Comparison of ENCODE assay signal across 10 mouse cellular contexts in genomic region chr6:83779026-83779425, GRCm38 (mm10). TPM values are rescaled to one million over a fixed set of nuclear protein-coding genes. Genes with fewer than 3 reads are reported as not detected.
DNase-seq lines count a peak whose midpoint lies in the region; ATAC-seq lines count a peak whose summit lies in the region.
"Had no signal": no experiment of that assay in that cellular context is flagged by ENCODE, and none has a peak within 500 bp of the region (broad histone marks: within the 10 kb centered on the region; RNA-seq: fewer than 3 reads in every experiment).

No protein-coding gene starts in this region.

- ATAC-seq in megakaryocyte, adult 5-6 weeks (ENCODE audit: poor library complexity, severe bottlenecking): peak; percentile 48

- no peak overlapping the region for H3K4me3 ChIP-seq in heart, embryonic 10.5 days
- H3K4me3 ChIP-seq: limb, embryonic 12.5 days; stomach, embryonic 15.5 days had no signal

- no peak overlapping the region for H3K27ac ChIP-seq in heart, embryonic 10.5 days
- H3K27ac ChIP-seq: limb, embryonic 12.5 days; stomach, embryonic 15.5 days had no signal

- H3K9me3 ChIP-seq in heart, embryonic 10.5 days: no peaks in the 10 kb centered on the region
- H3K9me3 ChIP-seq: limb, embryonic 12.5 days; stomach, embryonic 15.5 days had no signal

- no peaks in the 10 kb centered on the region for H3K27me3 ChIP-seq in heart, embryonic 10.5 days (ENCODE audit: insufficient read depth, poor library complexity, severe bottlenecking)
- H3K27me3 ChIP-seq: limb, embryonic 12.5 days; stomach, embryonic 15.5 days had no signal

- H3K4me1 ChIP-seq in heart, embryonic 10.5 days: peaks cover 10% of the 10 kb centered on the region

- WGBS in heart, embryonic 10.5 days: 6% methylated on average over 5 of the region's 5 CpGs

- peak; percentile 60 for DNase-seq in heart, adult 8-10 months (ENCODE audit: low spot score)
- no peak for DNase-seq in heart, embryonic 10.5 days (ENCODE audit: low spot score)
- peak; percentile 82 for DNase-seq in 3T3-L1 (ENCODE audit: low read depth, low spot score)
- DNase-seq in Muller cell, postnatal 12 days (ENCODE audit: inconsistent ontology term): peak; percentile 41
- peak; percentile 70 to 75 for DNase-seq in cerebellum, postnatal 10 days
- peak; percentile 78 for DNase-seq in induced T-regulatory cell, adult 2 months (ENCODE audit: low read depth)
- peak; percentile 48 to 59 for DNase-seq in thymus, postnatal 36 days

- H3K36me3 ChIP-seq in heart, embryonic 10.5 days: no peaks in the 10 kb centered on the region
- H3K36me3 ChIP-seq: limb, embryonic 12.5 days; stomach, embryonic 15.5 days had no signal

RNA-seq across cellular contexts. Expression of gene Tex261, which starts 3.4 kb away (rescaled TPM):
- 100 to 1,000 TPM in 2 of 4 experiments, 10 to 100 TPM in 2; 91.3 to 107 (median 97.8) TPM for total RNA-seq in heart, adult 8-10 months (2022)
- polyA plus RNA-seq in heart, embryonic 10.5 days (2016; fragmentation: Nextera tagmentation; extraction: Ambion mirVana): 82.4 and 88.7 TPM in 2 replicates
- 58.9 and 59.1 TPM in 2 replicates for total RNA-seq in megakaryocyte, adult 5-6 weeks (2015)
- total RNA-seq in megakaryocyte, adult 5-6 weeks (2017): 38.2 and 44.0 TPM in 2 replicates

RNA-seq across cellular contexts. Expression of gene Nagk, which starts 15.8 kb away (rescaled TPM):
- total RNA-seq in heart, adult 8-10 months (2022): 10 to 100 TPM; 19.9 to 25.3 (median 22.7) TPM
- polyA plus RNA-seq in heart, embryonic 10.5 days (2016; fragmentation: Nextera tagmentation; extraction: Ambion mirVana): 44.1 and 49.4 TPM in 2 replicates
- 31.7 and 34.7 TPM in 2 replicates for total RNA-seq in megakaryocyte, adult 5-6 weeks (2015)
- total RNA-seq in megakaryocyte, adult 5-6 weeks (2017): 24.5 and 28.3 TPM in 2 replicates

RNA-seq across cellular contexts. Expression of gene Ankrd53, which starts 16.6 kb away (rescaled TPM):
- total RNA-seq in heart, adult 8-10 months (2022): under 1 TPM in 1 of 4 experiments, not detected in 3; 0.22 TPM
- 0.09 and 0.10 TPM in 2 replicates for polyA plus RNA-seq in heart, embryonic 10.5 days (2016; fragmentation: Nextera tagmentation; extraction: Ambion mirVana)
- total RNA-seq in megakaryocyte, adult 5-6 weeks (2015): not detected in 2 replicates
- total RNA-seq in megakaryocyte, adult 5-6 weeks (2017): not detected in 2 replicates
- polyA plus RNA-seq: stomach, embryonic 15.5 days had no signal

RNA-seq across cellular contexts. Expression of gene Atp6v1b1, which starts 36.2 kb away (rescaled TPM):
- under 1 TPM in 1 of 4 experiments, not detected in 3; 0.17 TPM for total RNA-seq in heart, adult 8-10 months (2022)
- polyA plus RNA-seq in heart, embryonic 10.5 days (2016; fragmentation: Nextera tagmentation; extraction: Ambion mirVana): not detected in 2 replicates
- not detected in 2 replicates for total RNA-seq in megakaryocyte, adult 5-6 weeks (2015)
- total RNA-seq in megakaryocyte, adult 5-6 weeks (2017): not detected in 2 replicates
- polyA plus RNA-seq: limb, embryonic 12.5 days had no signal

RNA-seq across cellular contexts. Expression of gene Paip2b, which starts 52.5 kb away (rescaled TPM):
- total RNA-seq in heart, adult 8-10 months (2022): 10 to 100 TPM; 42.5 to 48.7 (median 46.1) TPM
- 13.9 and 20.3 TPM in 2 replicates for polyA plus RNA-seq in heart, embryonic 10.5 days (2016; fragmentation: Nextera tagmentation; extraction: Ambion mirVana)
- total RNA-seq in megakaryocyte, adult 5-6 weeks (2015): 4.5 and 4.8 TPM in 2 replicates
- 6.5 and 7.4 TPM in 2 replicates for total RNA-seq in megakaryocyte, adult 5-6 weeks (2017)
